Mouse (Mus musculus): ENCODE data around the gene Otulinl.

GRCm38 (mm10) chr15:27661696-27662095 lies 19.7 kb downstream of the Otulinl start:
- TF ChIP-seq CTCF (IDR thresholded peaks at IDR 0.05; ENCODE audit: extremely low read depth, insufficient read length, insufficient replicate concordance, low read depth, low read length) (no peak), POLR2A (IDR thresholded peaks at IDR 0.05; ENCODE audit: low read depth, low read length) (no peak)

Data from small intestine, adult 2 months (tissue).